Mouse (Mus musculus): ENCODE measurements around the gene Ugt2b34. TPM values are rescaled to one million over a fixed set of nuclear protein-coding genes. Genes with fewer than 3 reads are reported as not detected.
"Not testable (repeated sequence)": the region's sequence is repeated elsewhere in the genome, so short reads cannot be mapped to it uniquely, and the experiment has no call there.

Gene Ugt2b34
- polyA plus RNA-seq, 1 experiment from 2014 or later, result 0.06 TPM

DNA sequence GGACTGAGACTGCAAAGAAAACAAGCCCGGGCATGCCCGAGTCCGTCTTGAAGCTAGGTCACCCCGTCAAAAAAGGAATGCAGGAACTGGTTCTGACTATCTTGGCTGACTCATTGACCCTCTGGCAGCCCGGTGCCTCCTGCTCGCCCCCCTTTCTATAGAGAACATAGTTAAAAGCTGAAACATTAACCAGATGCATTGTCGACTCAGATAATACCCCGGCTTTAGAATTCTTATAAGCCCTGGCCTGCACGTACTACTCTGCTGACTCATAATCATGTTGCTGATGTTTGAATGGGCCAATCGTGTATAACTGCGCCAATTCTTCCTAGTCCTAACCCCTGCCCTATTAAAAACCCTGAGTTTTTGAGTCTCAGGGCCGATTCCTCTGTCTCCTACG, 50.2 kb downstream of the Ugt2b34 start:
- not testable (repeated sequence) for DNase-seq (ENCODE audit: low spot score); H3K27ac ChIP-seq (replicated peaks); H3K9me3 ChIP-seq; H3K36me3 ChIP-seq (replicated peaks); H3K4me1 ChIP-seq; H3K27me3 ChIP-seq (replicated peaks; ENCODE audit: low read depth, poor library complexity, severe bottlenecking); H3K4me3 ChIP-seq
- WGBS, result 78% methylated on average over 13 of the region's 13 CpGs

- peak; percentile 53 for DNase-seq (ENCODE audit: low spot score)
- no peaks in the 10 kb centered on the region for H3K9me3 ChIP-seq
- no peaks in the 10 kb centered on the region for H3K36me3 ChIP-seq (replicated peaks)
- WGBS, result 45% methylated on average over 5 of the region's 5 CpGs
- H3K27me3 ChIP-seq (replicated peaks; ENCODE audit: low read depth, poor library complexity, severe bottlenecking), result no peaks in the 10 kb centered on the region
- no peaks in the 10 kb centered on the region for H3K4me1 ChIP-seq
- no peak overlapping the region for H3K4me3 ChIP-seq
- H3K27ac ChIP-seq (replicated peaks), result no peak overlapping the region
These were observed 55.1 kb downstream of the Ugt2b34 start for GRCm38 (mm10) chr5:86851658-86852057.

- Histone ChIP-seq H3K27ac (replicated peaks) (no peak overlapping the region), H3K27me3 (replicated peaks; ENCODE audit: low read depth, poor library complexity, severe bottlenecking) (no peaks in the 10 kb centered on the region), H3K4me1 (no peaks in the 10 kb centered on the region), H3K9me3 (no peaks in the 10 kb centered on the region), H3K36me3 (replicated peaks) (no peaks in the 10 kb centered on the region), H3K4me3 (no peak overlapping the region)
- peak; percentile 22 for DNase-seq (ENCODE audit: low spot score)
These were observed 56.6 kb downstream of the Ugt2b34 start for GRCm38 (mm10) chr5:86850104-86850503.

- not testable (repeated sequence) for H3K4me1 ChIP-seq; DNase-seq (ENCODE audit: low spot score); H3K27me3 ChIP-seq (replicated peaks; ENCODE audit: low read depth, poor library complexity, severe bottlenecking); H3K9me3 ChIP-seq; H3K4me3 ChIP-seq; H3K27ac ChIP-seq (replicated peaks)
- H3K36me3 ChIP-seq (replicated peaks), result peaks cover 16% of the 10 kb centered on the region
These were observed 65.5 kb downstream of the Ugt2b34 start for GRCm38 (mm10) chr5:86841261-86841660.

DNA sequence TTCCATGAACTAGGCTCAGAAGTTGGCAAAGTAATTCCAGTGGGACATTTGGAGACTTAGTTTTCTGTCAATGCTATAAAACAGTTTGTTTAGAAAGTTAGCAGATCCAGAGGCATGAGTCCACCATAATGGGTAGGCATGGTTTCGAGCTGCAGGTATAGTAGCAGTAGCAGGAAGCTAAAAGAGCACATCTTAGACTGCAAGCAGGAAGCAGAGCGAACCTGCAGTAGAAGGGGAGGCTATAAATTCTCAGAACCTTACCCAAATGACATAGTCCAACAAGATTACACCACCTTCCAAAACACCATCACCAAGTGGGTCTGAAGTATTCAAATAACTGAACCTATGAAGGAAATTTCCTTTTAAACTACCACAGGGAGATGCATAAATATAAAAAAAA, 66.5 kb downstream of the Ugt2b34 start:
- 90% methylated on average over 2 of the region's 2 CpGs for WGBS

More for the DNA sequence above, 66.5 kb downstream of the Ugt2b34 start:
- Histone ChIP-seq H3K27me3 (replicated peaks; ENCODE audit: low read depth, poor library complexity, severe bottlenecking) (no peaks in the 10 kb centered on the region), H3K36me3 (replicated peaks) (peaks cover 26% of the 10 kb centered on the region), H3K9me3 (peaks cover 3% of the 10 kb centered on the region; the same call in 1 of the 2 replicates), H3K27ac (replicated peaks) (no peak overlapping the region), H3K4me1 (no peaks in the 10 kb centered on the region), H3K4me3 (no peak overlapping the region)
- no peak for DNase-seq (ENCODE audit: low spot score)

Other genes starting within 250 kb of the Ugt2b34 start
- gene Tmprss11b, start 230.6 kb downstream of the Ugt2b34 start, polyA plus RNA-seq (2016; fragmentation: Nextera tagmentation; extraction: Ambion mirVana), result not detected in 2 replicates
- not detected in 2 replicates for gene Tmprss11e, start 161.1 kb downstream of the Ugt2b34 start, polyA plus RNA-seq (2016; fragmentation: Nextera tagmentation; extraction: Ambion mirVana)
- gene Ythdc1, start 102.7 kb downstream of the Ugt2b34 start, polyA plus RNA-seq (2016; fragmentation: Nextera tagmentation; extraction: Ambion mirVana), result 40.0 and 43.7 TPM in 2 replicates
- not detected in 2 replicates for gene Ugt2b1, start 19.6 kb upstream of the Ugt2b34 start, polyA plus RNA-seq (2016; fragmentation: Nextera tagmentation; extraction: Ambion mirVana)
- gene Ugt2b35, start 93.9 kb upstream of the Ugt2b34 start, polyA plus RNA-seq (2016; fragmentation: Nextera tagmentation; extraction: Ambion mirVana), result not detected in 2 replicates
- not detected in 2 replicates for gene Ugt2b36, start 185.6 kb upstream of the Ugt2b34 start, polyA plus RNA-seq (2016; fragmentation: Nextera tagmentation; extraction: Ambion mirVana)
- not detected in 2 replicates for gene Ugt2b5, start 233.4 kb upstream of the Ugt2b34 start, polyA plus RNA-seq (2016; fragmentation: Nextera tagmentation; extraction: Ambion mirVana)